In genomic region chr8:83916015-83916414, GRCm38 (mm10) we compare ENCODE assay signal across 14 mouse cellular contexts. TPM values are rescaled to one million over a fixed set of nuclear protein-coding genes. Genes with fewer than 3 reads are reported as not detected.
A peak's percentile ranks its signal among the peaks of the same experiment; 100 is the strongest.
DNase-seq lines count a peak whose midpoint lies in the region; ATAC-seq and TF ChIP-seq lines count a peak whose summit lies in the region.
"Had no signal": no experiment of that assay in that cellular context is flagged by ENCODE, and none has a peak within 500 bp of the region (broad histone marks: within the 10 kb centered on the region; RNA-seq: fewer than 3 reads in every experiment).

No protein-coding gene starts in this region.

- peaks cover 32% of the 10 kb centered on the region for H3K36me3 ChIP-seq in forebrain, postnatal 0 days (ENCODE audit: insufficient read depth)
- H3K36me3 ChIP-seq in forebrain, embryonic 12.5 days (replicated peaks) = peaks cover 23% of the 10 kb centered on the region

- no peak overlapping the region for H3K9ac ChIP-seq in forebrain, postnatal 0 days
- H3K9ac ChIP-seq in forebrain, embryonic 12.5 days = no peak overlapping the region

- DNase-seq in forebrain, postnatal 0 days = no peak
- peak; percentile 68 for DNase-seq in layer of hippocampus, adult 11-12 months (ENCODE audit: low spot score)
- DNase-seq in layer of hippocampus, adult 9-10 months (ENCODE audit: low spot score) = no peak
- DNase-seq in frontal cortex, postnatal 36 days (ENCODE audit: low spot score in 2 of 2) = peak; percentile 70 to 76
- DNase-seq in right cerebral cortex, adult 2 months (ENCODE audit: low spot score in 2 of 2) = peak; percentile 68 to 72
- DNase-seq in adrenal gland, postnatal 4 days (ENCODE audit: low spot score in 2 of 2) = no peak
- no peak for DNase-seq in kidney, adult 9 months
- DNase-seq: adrenal gland, adult 8-10 months; gastrocnemius, postnatal 36 days; kidney, postnatal 36 days; thymus, adult 2 months had no signal

- H3K4me1 ChIP-seq in forebrain, postnatal 0 days (ENCODE audit: insufficient read depth) = peaks cover 10% of the 10 kb centered on the region; the same call in 1 of the 2 replicates
- H3K4me1 ChIP-seq in forebrain, embryonic 12.5 days = peaks cover 22% of the 10 kb centered on the region

- 41% methylated on average over 5 of the region's 5 CpGs for WGBS in forebrain, postnatal 0 days
- 84% methylated on average over 5 of the region's 5 CpGs for WGBS in forebrain, embryonic 12.5 days

- no peak overlapping the region for H3K4me2 ChIP-seq in forebrain, postnatal 0 days (ENCODE audit: low read depth)
- H3K4me2 ChIP-seq in forebrain, embryonic 12.5 days = no peak overlapping the region
- H3K4me2 ChIP-seq: liver, embryonic 11.5 days had no signal

- peak overlapping the region; percentile 54; the same call in 1 of the 2 replicates for H3K27ac ChIP-seq in forebrain, postnatal 0 days (ENCODE audit: low read depth, low read length)
- H3K27ac ChIP-seq in forebrain, embryonic 12.5 days = no peak overlapping the region

- no peak for TF ChIP-seq CTCF in forebrain, postnatal 0 days (IDR thresholded peaks at IDR 0.05; ENCODE audit: low read depth)

- H3K4me3 ChIP-seq in forebrain, postnatal 0 days (ENCODE audit: low read depth, low read length) = no peak overlapping the region
- no peak overlapping the region for H3K4me3 ChIP-seq in forebrain, embryonic 12.5 days (replicated peaks)
- H3K4me3 ChIP-seq: erythroblast, embryonic 14.5 days had no signal

- ATAC-seq in forebrain, postnatal 0 days = peak; percentile 50
- ATAC-seq in forebrain, embryonic 12.5 days (ENCODE audit: low FRiP score) = no peak

- no peaks in the 10 kb centered on the region for H3K9me3 ChIP-seq in forebrain, postnatal 0 days (ENCODE audit: low read length)
- H3K9me3 ChIP-seq in forebrain, embryonic 12.5 days = no peaks in the 10 kb centered on the region

- no peaks in the 10 kb centered on the region for H3K27me3 ChIP-seq in forebrain, postnatal 0 days (ENCODE audit: insufficient read depth, low read length)
- H3K27me3 ChIP-seq in forebrain, embryonic 12.5 days = no peaks in the 10 kb centered on the region

RNA-seq across cellular contexts. Expression of gene Adgrl1, which starts 16.1 kb away (rescaled TPM):
- total RNA-seq in forebrain, postnatal 0 days (2014; rRNA removed) = 248 and 259 TPM in 2 replicates
- 38.5 and 56.5 TPM in 2 replicates for polyA plus RNA-seq in forebrain, postnatal 0 days (2015; fragmentation: Nextera tagmentation; extraction: Ambion mirVana)
- polyA plus RNA-seq in forebrain, embryonic 12.5 days (2016; fragmentation: Nextera tagmentation; extraction: Ambion mirVana) = 30.4 and 31.3 TPM in 2 replicates
- total RNA-seq in adrenal gland, postnatal 4 days (2021) = 100 to 1,000 TPM; 103 to 109 TPM

RNA-seq across cellular contexts. Expression of gene Gm10644, which starts 39.0 kb away (rescaled TPM):
- total RNA-seq in forebrain, postnatal 0 days (2014; rRNA removed) = 0.14 and 0.31 TPM in 2 replicates
- 0.14 and 0.40 TPM in 2 replicates for polyA plus RNA-seq in forebrain, postnatal 0 days (2015; fragmentation: Nextera tagmentation; extraction: Ambion mirVana)
- 0.88 and 0.90 TPM in 2 replicates for polyA plus RNA-seq in forebrain, embryonic 12.5 days (2016; fragmentation: Nextera tagmentation; extraction: Ambion mirVana)
- total RNA-seq in adrenal gland, postnatal 4 days (2021) = under 1 TPM; 0.62 to 0.70 TPM
- polyA plus RNA-seq: erythroblast, embryonic 14.5 days had no signal

RNA-seq across cellular contexts. Expression of gene Asf1b, which starts 39.3 kb away (rescaled TPM):
- total RNA-seq in forebrain, postnatal 0 days (2014; rRNA removed) = 1.7 and 5.0 TPM in 2 replicates
- polyA plus RNA-seq in forebrain, postnatal 0 days (2015; fragmentation: Nextera tagmentation; extraction: Ambion mirVana) = 4.7 and 5.1 TPM in 2 replicates
- 59.0 and 61.0 TPM in 2 replicates for polyA plus RNA-seq in forebrain, embryonic 12.5 days (2016; fragmentation: Nextera tagmentation; extraction: Ambion mirVana)
- total RNA-seq in adrenal gland, postnatal 4 days (2021) = 10 to 100 TPM; 16.9 to 20.1 TPM

RNA-seq across cellular contexts. Expression of gene Prkaca, which starts 56.8 kb away (rescaled TPM):
- 133 and 151 TPM in 2 replicates for total RNA-seq in forebrain, postnatal 0 days (2014; rRNA removed)
- 172 and 215 TPM in 2 replicates for polyA plus RNA-seq in forebrain, postnatal 0 days (2015; fragmentation: Nextera tagmentation; extraction: Ambion mirVana)
- 181 and 187 TPM in 2 replicates for polyA plus RNA-seq in forebrain, embryonic 12.5 days (2016; fragmentation: Nextera tagmentation; extraction: Ambion mirVana)
- 100 to 1,000 TPM; 225 to 237 TPM for total RNA-seq in adrenal gland, postnatal 4 days (2021)

Comparison
In these comparisons a context has a peak if more than half of its experiments do, and no peak if none do; other contexts are left out.
1. DNase-seq: peak in layer of hippocampus, adult 11-12 months (single experiment), frontal cortex, postnatal 36 days (2 of 2) and right cerebral cortex, adult 2 months (2 of 2); none in forebrain, postnatal 0 days (single experiment), layer of hippocampus, adult 9-10 months (single experiment), adrenal gland, postnatal 4 days (0 of 2) and kidney, adult 9 months (single experiment).